8 mouse cellular contexts compared by ENCODE assay signal in genomic region chr5:123973299-123974178, GRCm38 (mm10). TPM values are rescaled to one million over a fixed set of nuclear protein-coding genes. Genes with fewer than 3 reads are reported as not detected.
A peak's percentile ranks its signal among the peaks of the same experiment; 100 is the strongest.
DNase-seq lines count a peak whose midpoint lies in the region; ATAC-seq and TF ChIP-seq lines count a peak whose summit lies in the region.

Gene Hip1r, plus strand, starts transcription at chr5:123973628.

- peak; percentile 41 for ATAC-seq in Patski

- in situ Hi-C loops in Patski (cut with MboI; ENCODE audit: low pct_unique_long_range_greater_than_20kb), result loop anchor here (25.0 kb wide), 1 partner anchor 114 kb away; the partner anchor contains the start of gene Abcb9

- H3K27me3 ChIP-seq in Patski, result no peaks in the 10 kb centered on the region
- H3K27me3 ChIP-seq in cerebellum, adult 2 months (ENCODE audit: control insufficient read depth, insufficient read depth, low read length), result no peaks in the 10 kb centered on the region
- peaks cover 59% of the 10 kb centered on the region for H3K27me3 ChIP-seq in hindbrain, embryonic 10.5 days (ENCODE audit: insufficient read depth, poor library complexity, severe bottlenecking)

- peaks cover 3% of the 10 kb centered on the region for H3K4me1 ChIP-seq in cerebellum, adult 2 months (ENCODE audit: control insufficient read depth, insufficient read depth, low read length)
- peaks cover 48% of the 10 kb centered on the region for H3K4me1 ChIP-seq in hindbrain, embryonic 10.5 days (replicated peaks)

- TF ChIP-seq CTCF in Patski (IDR thresholded peaks at IDR 0.05), result no peak
- TF ChIP-seq CTCF in cerebellum, adult 2 months (IDR thresholded peaks at IDR 0.05; ENCODE audit: borderline replicate concordance, insufficient read depth, low read depth, low read length), result no peak

- no peak for DNase-seq in Patski (ENCODE audit: low read depth, low spot score)
- peak; percentile 82 to 83 for DNase-seq in cerebellum, adult 2 months
- peak; percentile 10 for DNase-seq in forelimb bud, embryonic 11.5 days (ENCODE audit: low read depth, low spot score)
- peak; percentile 70 for DNase-seq in hindbrain, embryonic 10.5 days (ENCODE audit: low spot score)
- DNase-seq in layer of hippocampus, postnatal 10 days (ENCODE audit: low spot score in 2 of 2), result peak; percentile 62 to 79
- DNase-seq in lung, postnatal 14 days, result peak; percentile 86
- DNase-seq in retina, postnatal 1 day, result peak; percentile 78
- DNase-seq in urinary bladder, postnatal 14 days (ENCODE audit: low spot score), result peak; percentile 87

- peak within 1 kb of the TSS; percentile 56 for H3K27ac ChIP-seq in cerebellum, adult 2 months (ENCODE audit: insufficient read depth, low read length)
- peak within 1 kb of the TSS; percentile 86 for H3K27ac ChIP-seq in hindbrain, embryonic 10.5 days

- CTCF ChIA-PET in Patski (lab: Charles Lee), result interaction anchor here (1.7 kb wide), 1 partner anchor 17 kb away, joined by 5 read pairs; no protein-coding TSS in a partner anchor

- no peaks in the 10 kb centered on the region for H3K36me3 ChIP-seq in hindbrain, embryonic 10.5 days

- H3K4me3 ChIP-seq in cerebellum, adult 2 months (replicated peaks; ENCODE audit: insufficient read depth, low read depth, low read length), result peak within 1 kb of the TSS; percentile 70
- H3K4me3 ChIP-seq in hindbrain, embryonic 10.5 days, result peak within 1 kb of the TSS; percentile 77

- no peaks in the 10 kb centered on the region for H3K9me3 ChIP-seq in hindbrain, embryonic 10.5 days

- peak; percentile 67 for TF ChIP-seq POLR2A in cerebellum, adult 2 months (IDR thresholded peaks at IDR 0.05; ENCODE audit: borderline replicate concordance, insufficient read depth, low read length)

- under 1% methylated on average over 93 of the region's 106 CpGs for WGBS in cerebellum, adult 2 months
- 2% methylated on average over 106 of the region's 106 CpGs for WGBS in hindbrain, embryonic 10.5 days

- POLR2A ChIA-PET in Patski (lab: Charles Lee), result interaction anchor here (0.7 kb wide), 3 partner anchors 16 to 1310 kb away, joined by 3 read pairs; no protein-coding TSS in a partner anchor

RNA-seq across cellular contexts. Expression of gene Hip1r, which starts in this region (rescaled TPM):
- polyA plus RNA-seq in Patski (2021), result 62.0 TPM
- 41.8 and 42.4 TPM in 2 replicates for polyA plus RNA-seq in cerebellum, adult 2 months (2012; rRNA removed)
- 12.2 and 12.5 TPM in 2 replicates for polyA plus RNA-seq in hindbrain, embryonic 10.5 days (2016; fragmentation: Nextera tagmentation; extraction: Ambion mirVana)
- total RNA-seq in layer of hippocampus, postnatal 10 days (2021), result 10 to 100 TPM; 63.7 to 70.1 TPM
